Mouse (Mus musculus) right cerebral cortex, postnatal 14 days (tissue): ENCODE data around the gene Apoc4.

Source experiments
- DNase-seq: peaks from one replicate; pipeline ENCODE4 v3.0.0; 2022

Gene Apoc4

GRCm38 (mm10) chr7:19676662-19677061 is 4.6 kb downstream of the Apoc4 start:
- DNase-seq: no peak

DNA sequence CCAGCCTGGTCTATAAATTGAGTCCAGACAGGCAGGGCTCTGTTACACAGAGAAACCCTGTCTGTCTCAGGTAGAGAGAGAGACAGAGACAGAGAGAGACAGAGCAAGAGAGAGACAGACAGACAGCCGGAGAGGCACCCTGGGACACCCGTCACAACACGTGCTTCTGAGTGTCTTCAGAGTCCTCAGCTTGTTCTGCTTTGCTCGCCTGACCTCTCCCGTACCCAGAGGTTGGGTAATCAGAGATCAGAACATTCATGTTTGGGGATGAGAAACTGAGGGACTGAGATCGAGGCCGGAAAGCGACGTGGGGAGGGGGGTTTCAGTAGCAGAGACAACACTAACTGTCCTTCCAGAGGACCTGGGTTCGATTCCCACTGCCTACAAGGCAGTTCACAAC is 5.5 kb downstream of the Apoc4 start:
- DNase-seq: no peak

- no peak for DNase-seq
Observed at GRCm38 (mm10) chr7:19673083-19673699, 8.1 kb downstream of the Apoc4 start.

DNA sequence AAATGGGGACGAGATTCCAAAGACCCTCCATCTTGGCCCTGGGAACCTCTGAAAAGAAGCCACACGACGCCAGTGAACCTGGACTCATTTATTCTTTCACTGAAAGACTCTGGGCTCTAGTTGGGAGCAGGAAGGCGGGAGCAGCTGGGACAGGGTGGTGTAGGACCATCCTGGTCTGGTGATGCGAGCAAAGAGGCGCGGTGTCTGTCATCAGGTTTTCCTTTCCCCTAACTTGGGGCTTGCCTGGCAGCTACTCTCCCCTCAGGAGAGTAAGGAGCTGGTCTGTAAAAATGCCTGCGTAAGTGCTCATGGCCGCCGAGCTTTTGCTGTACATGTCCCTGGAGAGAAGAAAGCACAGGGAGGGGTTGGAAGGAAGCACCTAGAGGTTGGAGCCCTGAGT is 9.8 kb downstream of the Apoc4 start:
- DNase-seq: no peak

GRCm38 (mm10) chr7:19668947-19669721 is 12.1 kb downstream of the Apoc4 start:
- DNase-seq: peak; percentile 95

GRCm38 (mm10) chr7:19667434-19667833 is 13.8 kb downstream of the Apoc4 start:
- no peak for DNase-seq

GRCm38 (mm10) chr7:19666750-19667149 is 14.5 kb downstream of the Apoc4 start:
- DNase-seq: no peak

GRCm38 (mm10) chr7:19664955-19665841 is 16.1 kb downstream of the Apoc4 start, which contains the start of gene Clptm1:
Gene Clptm1 (minus strand): TSS chr7:19665033.
- peak; percentile 97 for DNase-seq

GRCm38 (mm10) chr7:19664455-19664954 is 16.8 kb downstream of the Apoc4 start:
- no peak for DNase-seq

GRCm38 (mm10) chr7:19663940-19664339 is 17.3 kb downstream of the Apoc4 start:
- no peak for DNase-seq

DNA sequence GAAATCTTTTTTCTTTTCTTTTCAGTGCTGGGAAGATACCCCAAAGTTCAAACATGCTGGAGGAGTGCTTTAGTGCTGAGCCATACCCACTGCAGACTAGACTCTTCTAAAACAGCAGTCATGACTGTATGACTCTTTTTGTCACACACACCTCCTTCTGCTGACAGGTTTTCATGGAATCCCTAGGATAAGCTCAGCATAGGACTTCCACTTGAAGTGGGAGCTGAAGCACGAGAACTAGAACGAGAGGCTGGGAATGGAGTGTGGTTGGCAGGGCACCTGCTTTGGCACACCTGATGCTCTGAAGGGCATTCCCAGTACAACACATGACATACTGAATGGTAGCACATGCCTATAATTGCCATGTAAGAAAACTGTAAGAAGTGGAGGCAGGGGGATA is 28.7 kb downstream of the Apoc4 start:
- no peak for DNase-seq

DNA sequence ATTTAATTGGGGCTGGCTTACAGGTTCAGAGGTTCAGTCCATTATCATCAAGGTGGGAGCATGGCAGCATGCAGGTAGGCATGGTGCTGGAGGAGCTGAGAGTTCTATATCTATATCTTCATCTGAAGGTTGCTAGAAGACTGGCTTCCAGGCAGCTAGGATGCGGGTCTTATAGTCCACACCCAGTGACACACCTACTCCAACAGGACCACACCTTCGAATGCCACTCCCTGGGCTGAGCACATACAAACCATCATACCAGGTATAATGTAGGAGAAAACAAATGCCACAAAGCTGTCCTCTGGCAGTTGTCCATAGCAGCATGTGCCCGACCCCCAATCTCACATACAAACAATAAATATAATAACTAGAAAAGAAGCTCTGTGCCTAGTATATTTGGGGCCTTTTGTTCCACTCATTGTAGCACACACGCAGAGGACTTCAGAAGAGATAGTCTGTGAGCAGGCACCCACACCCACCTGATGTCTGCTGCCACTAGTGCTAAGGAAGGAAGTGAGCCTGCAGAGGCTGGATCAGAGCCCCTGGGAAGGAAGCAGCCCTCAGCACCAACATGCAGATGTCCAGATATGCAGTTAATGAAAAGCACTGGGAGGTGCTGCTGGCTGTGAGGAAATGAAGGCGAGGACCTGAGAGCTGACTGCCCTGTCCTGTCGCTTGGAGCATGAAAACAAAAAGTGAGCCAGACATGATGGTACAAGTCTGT is 30.1 kb downstream of the Apoc4 start:
- no peak for DNase-seq

- DNase-seq: no peak
Observed at GRCm38 (mm10) chr7:19641223-19641622, 40.1 kb downstream of the Apoc4 start.

DNA sequence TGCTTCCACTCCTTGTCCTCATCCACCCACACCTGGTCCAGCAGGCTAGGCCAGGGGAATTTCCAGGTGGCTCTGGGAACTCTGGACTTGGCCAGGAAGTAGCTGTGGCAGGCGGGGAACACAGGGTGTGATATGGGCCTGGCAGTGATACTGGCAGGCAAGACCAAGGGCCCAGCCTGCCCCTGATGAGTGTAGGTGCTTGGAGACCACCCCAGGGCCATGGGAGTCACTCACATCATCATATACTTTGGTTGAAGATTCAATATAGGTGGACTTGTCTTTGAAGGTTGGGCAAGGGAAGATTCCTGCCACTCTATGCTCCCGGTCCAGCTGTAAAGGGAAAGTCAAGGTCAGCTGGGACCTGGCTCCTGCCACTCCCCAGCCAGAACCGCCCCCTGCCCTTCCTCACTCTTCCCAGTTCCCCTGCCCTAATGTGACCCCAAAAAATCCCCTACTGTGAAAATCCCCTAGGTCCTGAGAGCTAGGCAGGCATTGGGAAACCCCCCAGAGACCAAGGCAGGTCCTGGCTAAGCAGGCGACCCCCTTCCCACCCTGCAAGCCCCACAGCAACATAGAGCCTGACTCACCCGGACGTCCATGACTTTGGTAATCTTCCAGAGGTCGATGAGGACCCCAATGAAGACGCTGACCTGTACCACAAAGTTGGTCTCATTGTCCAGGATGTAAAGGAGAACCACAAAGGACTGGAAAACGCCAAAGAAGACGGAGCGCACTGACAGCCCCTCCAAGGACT is 46.0 kb downstream of the Apoc4 start:
- DNase-seq: no peak

- no peak for DNase-seq
Observed at GRCm38 (mm10) chr7:19634591-19634990, 46.7 kb downstream of the Apoc4 start.

DNA sequence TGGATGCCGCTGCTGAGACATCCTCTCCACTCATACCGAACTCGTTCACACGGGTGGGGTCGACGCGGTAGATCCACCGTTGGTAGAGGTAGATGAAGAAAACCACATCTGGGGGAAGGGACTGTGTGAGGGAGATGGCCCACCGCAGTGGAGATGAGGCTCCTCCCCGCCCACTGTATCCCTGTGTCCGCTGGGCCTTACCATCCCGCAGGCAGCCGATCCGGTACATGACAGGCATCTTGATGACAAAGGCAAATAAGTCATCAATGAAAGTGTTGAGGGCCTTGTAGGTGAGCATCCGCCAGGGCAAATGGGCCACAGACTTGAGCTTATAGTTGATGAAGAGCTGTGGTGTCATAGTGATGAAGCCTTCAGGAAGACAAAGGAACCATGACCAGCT is 47.4 kb downstream of the Apoc4 start:
- DNase-seq: no peak

- DNase-seq: no peak
Observed at GRCm38 (mm10) chr7:19633197-19633596, 48.1 kb downstream of the Apoc4 start.

DNA sequence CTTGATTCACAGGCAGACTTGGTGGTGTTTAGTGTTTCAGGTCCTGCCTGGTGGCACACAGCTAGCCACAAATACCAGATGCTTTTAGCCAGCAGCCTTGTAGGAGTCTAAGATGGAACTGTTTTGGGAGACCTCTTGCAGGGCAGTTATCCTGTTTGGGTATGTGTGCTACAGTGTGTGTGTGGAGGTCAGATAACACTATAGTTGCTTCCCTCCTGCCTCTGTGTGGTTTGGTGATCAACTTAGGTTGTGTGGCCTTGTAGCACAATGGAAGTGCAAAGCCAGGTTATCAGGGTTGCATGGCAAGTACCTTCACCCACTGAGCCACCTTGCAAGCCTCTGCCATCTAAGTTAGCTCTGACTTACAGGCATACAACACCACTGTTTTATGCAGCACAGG is 48.6 kb downstream of the Apoc4 start:
- no peak for DNase-seq

- DNase-seq: no peak
Observed at GRCm38 (mm10) chr7:19632275-19632674, 49.0 kb downstream of the Apoc4 start.

DNA sequence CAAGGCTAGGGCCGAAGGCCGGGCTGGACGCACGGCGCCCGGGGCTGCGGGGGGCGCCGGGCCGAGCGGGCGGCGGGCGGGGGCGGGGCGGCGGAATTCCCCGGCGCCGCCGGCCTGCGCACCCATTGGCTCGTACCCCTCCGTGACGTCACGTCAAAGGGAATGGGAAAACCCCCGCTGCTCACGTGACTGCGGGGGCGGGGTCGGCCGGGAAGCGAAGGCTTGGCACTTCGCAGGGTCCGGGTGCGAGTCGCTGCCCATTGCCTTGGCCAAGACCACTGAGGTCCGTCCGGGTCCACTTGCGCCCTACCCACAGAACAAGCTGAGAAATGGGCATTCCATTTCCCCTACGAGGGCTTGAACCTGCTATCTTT is 51.9 kb downstream of the Apoc4 start, which contains the start of gene Relb:
Relb (minus strand) TSS at position 78 of the 374 bp plus-strand sequence.
- DNase-seq: peak; percentile 95

DNA sequence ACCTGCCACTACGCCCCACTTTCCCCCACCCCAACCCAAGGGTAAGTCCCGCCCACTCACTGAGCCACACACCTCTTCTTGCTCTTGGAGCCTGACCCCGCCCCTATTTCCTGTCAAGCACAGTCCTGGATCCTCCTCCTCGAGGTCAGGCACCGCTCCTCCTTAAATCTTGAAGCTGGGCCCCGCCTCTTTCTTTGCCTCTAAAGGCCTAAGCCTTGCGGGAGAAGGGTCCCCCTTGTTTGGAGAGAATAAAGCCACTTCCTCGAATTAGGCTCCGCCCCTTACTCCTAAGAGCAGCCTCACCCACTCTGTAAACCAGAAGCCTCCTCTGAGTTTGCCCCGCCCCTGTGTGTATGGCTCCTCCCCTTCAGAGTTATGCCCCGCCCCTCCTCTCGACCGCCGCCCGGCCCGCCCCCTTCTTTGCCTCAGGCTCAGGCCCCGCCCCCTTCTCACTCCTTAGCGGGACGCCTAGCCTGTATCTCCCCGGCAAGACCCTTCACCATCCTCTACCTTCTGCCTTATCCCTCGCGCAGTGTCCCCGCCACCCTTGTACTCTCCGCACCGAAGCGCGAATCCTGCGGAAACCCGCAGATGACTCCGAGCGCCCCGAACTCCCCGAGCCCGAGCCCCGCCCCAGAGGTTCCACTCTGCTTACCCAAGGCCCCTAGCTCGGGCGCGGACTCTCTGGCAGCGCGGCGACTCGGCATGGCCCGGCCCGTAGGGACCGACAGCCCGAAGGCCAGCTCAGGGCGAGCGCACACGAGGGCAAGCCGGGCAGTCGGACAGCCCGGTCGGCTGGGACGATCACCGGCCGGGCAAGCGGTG is 52.5 kb downstream of the Apoc4 start:
- DNase-seq: peak; percentile 86
